Mouse (Mus musculus): ENCODE data around the gene Ssr3. TPM values are rescaled to one million over a fixed set of nuclear protein-coding genes. Genes with fewer than 3 reads are reported as not detected.
"Not testable (repeated sequence)": the region's sequence is repeated elsewhere in the genome, so short reads cannot be mapped to it uniquely, and the experiment has no call there.

Ssr3 gene
- polyA plus RNA-seq, 1 experiment from 2014 or later, result 255 TPM

DNA sequence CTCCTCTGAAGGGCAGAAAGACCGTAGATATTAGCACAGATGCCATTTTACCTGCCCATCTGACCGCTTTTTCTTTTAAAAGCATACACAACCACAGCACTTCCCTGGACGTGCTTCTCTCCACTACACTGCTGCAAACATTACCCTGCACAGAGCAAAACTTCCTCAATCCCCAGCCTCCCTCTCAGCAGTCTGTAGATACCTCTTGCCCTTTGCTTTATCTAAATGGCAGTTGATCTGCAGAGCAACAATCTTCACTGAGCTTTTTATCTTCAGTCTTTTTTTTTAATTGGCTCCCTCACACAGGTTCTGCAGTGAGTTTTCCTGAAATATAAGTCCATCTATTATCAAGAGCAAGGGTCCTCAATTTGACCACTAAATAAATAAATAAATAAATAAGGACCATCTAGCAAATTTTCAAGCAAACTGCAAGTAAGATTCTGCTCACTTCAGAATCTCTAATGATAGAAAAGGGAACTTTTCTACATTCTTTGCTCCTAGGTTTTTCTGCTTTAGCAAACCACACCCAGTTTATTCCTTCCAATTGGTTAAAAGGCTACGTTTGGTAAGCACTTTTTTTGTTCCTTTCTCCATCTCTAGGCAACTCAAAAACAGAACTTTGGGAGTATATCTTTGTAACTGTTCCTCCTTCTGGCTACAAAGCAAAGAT lies 4.5 kb upstream of the Ssr3 start:
- no peaks in the 10 kb centered on the region for H3K27me3 ChIP-seq (ENCODE audit: insufficient read depth, low read length)
- 81% methylated on average over 4 of the region's 4 CpGs for WGBS
- H3K9me3 ChIP-seq (replicated peaks; ENCODE audit: low read length), result no peaks in the 10 kb centered on the region
- no peak overlapping the region for H3K4me2 ChIP-seq (ENCODE audit: low read length)
- H3K4me3 ChIP-seq (replicated peaks; ENCODE audit: low read depth, low read length), result no peak overlapping the region
- H3K4me1 ChIP-seq (replicated peaks; ENCODE audit: insufficient read depth, low read length), result no peaks in the 10 kb centered on the region
- ATAC-seq (replicated peaks; ENCODE audit: low FRiP score, low read depth) (no peak), DNase-seq (ENCODE audit: low spot score) (no peak)
- H3K27ac ChIP-seq, result no peak overlapping the region
- H3K36me3 ChIP-seq (ENCODE audit: insufficient read depth, low read length), result no peaks in the 10 kb centered on the region
- no peak for TF ChIP-seq CTCF (IDR thresholded peaks at IDR 0.05; ENCODE audit: low read depth)
- H3K9ac ChIP-seq (ENCODE audit: low read depth, low read length), result no peak overlapping the region

DNA sequence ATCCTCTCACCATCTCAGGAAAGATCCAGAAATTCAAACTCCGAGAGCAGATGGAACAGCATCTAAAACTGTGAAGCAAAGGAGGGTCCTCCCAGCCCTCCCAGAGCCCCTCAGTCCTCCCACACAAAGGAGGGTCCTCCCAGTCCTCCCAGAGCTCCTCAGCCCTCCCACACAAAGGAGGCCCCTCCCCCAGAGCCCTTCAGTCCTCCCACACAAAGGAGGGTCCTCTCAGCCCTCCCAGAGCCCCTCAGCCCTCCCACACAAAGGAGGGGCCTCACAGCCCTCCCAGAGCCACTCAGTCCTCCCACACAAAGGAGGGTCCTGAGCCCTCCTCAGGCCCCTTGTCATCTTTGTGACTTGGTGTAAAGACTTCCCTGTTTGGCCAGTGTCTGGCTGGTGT lies 2.7 kb upstream of the Ssr3 start:
- not testable (repeated sequence) for ATAC-seq (replicated peaks; ENCODE audit: low FRiP score, low read depth); H3K4me3 ChIP-seq (replicated peaks; ENCODE audit: low read depth, low read length); H3K4me1 ChIP-seq (replicated peaks; ENCODE audit: insufficient read depth, low read length); DNase-seq (ENCODE audit: low spot score); H3K9me3 ChIP-seq (replicated peaks; ENCODE audit: low read length); H3K27me3 ChIP-seq (ENCODE audit: insufficient read depth, low read length); H3K36me3 ChIP-seq (ENCODE audit: insufficient read depth, low read length); H3K27ac ChIP-seq; H3K9ac ChIP-seq (ENCODE audit: low read depth, low read length); H3K4me2 ChIP-seq (ENCODE audit: low read length)
- WGBS, result 54% methylated on average over 1 of the region's 1 CpGs

DNA sequence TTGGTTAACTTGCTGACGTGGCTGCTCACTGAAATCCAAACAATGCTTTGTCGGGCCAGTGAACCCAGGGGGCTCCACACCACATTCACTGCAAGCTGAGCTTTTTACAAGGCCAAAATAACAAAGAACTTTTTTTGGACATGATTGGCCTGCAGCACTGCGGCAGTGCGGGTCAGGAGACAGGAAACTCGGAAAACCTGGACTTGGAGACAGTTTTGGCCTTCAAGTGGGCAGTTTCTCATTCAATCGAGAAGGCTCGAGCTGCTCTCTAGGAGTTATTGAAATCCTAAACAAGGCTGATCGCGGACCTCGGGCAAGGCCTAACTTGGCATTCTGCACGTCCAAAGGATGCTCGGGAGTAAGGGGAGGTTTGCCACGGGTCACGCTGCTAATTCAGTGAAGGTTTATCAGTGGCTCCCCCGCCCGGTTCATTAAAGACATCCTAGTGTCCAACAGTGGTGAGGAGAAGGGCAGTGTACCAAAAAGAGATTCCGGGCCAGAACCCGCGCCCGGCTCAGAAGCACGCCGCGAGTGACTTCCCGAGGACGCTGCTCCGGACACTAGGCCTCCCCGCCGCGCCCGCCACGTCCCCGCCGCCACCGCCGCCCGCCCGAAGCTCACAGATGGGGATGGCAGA lies 521 bp downstream of the Ssr3 start:
- H3K4me1 ChIP-seq (replicated peaks; ENCODE audit: insufficient read depth, low read length), result 0 out of 2 replicates have a peak, but pooled peaks cover 5% of the 10 kb centered on the region
- H3K9me3 ChIP-seq (replicated peaks; ENCODE audit: low read length), result no peaks in the 10 kb centered on the region
- H3K27ac ChIP-seq, result peak overlapping the region; percentile 93
- WGBS, result under 1% methylated on average over 37 of the region's 37 CpGs
- peak; percentile 39; the same call in 1 of the 2 replicates for TF ChIP-seq CTCF (IDR thresholded peaks at IDR 0.05; ENCODE audit: low read depth)
- peaks cover 20% of the 10 kb centered on the region for H3K36me3 ChIP-seq (ENCODE audit: insufficient read depth, low read length)
- H3K4me3 ChIP-seq (replicated peaks; ENCODE audit: low read depth, low read length), result peak overlapping the region; percentile 69
- ATAC-seq (replicated peaks; ENCODE audit: low FRiP score, low read depth), result peak; percentile 61
- peak overlapping the region; percentile 89 for H3K9ac ChIP-seq (ENCODE audit: low read depth, low read length)
- DNase-seq (ENCODE audit: low spot score), result peak; percentile 78
- H3K4me2 ChIP-seq (ENCODE audit: low read length), result peak overlapping the region; percentile 77
- H3K27me3 ChIP-seq (ENCODE audit: insufficient read depth, low read length), result no peaks in the 10 kb centered on the region

DNA sequence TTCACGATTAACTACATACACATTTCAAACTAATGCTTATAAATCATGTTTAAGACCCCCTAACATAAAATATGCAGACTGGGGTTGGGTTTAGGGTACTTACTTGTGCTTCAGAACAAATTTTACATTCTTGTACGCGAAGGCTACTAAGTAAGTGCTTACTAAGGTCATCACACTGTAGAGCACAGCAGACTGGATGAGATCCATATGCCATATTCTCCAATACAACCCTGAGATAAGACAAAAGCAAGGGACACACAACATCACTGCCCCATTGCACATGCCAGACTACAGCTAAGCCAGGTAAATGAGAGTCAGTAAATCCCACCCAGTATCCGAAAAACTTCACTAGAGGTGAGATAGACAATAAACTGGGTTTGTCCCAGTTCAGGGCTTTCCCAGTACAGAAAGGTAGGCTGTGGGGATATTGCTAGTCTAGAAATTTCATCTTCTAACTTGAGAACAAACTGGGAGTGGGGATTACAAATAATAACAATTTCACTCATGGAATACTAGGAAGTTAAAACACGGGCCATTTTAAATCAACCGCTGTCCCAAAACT lies 1.1 kb downstream of the Ssr3 start:
- no peaks in the 10 kb centered on the region for H3K9me3 ChIP-seq (replicated peaks; ENCODE audit: low read length)
- WGBS, result 16% methylated on average over 6 of the region's 6 CpGs
- TF ChIP-seq CTCF (IDR thresholded peaks at IDR 0.05; ENCODE audit: low read depth), result no peak
- peak overlapping the region; percentile 69 for H3K4me3 ChIP-seq (replicated peaks; ENCODE audit: low read depth, low read length)
- no peaks in the 10 kb centered on the region for H3K27me3 ChIP-seq (ENCODE audit: insufficient read depth, low read length)
- H3K27ac ChIP-seq, result peak overlapping the region; percentile 93
- ATAC-seq (replicated peaks; ENCODE audit: low FRiP score, low read depth) (no peak), DNase-seq (ENCODE audit: low spot score) (peak; percentile 52)
- H3K36me3 ChIP-seq (ENCODE audit: insufficient read depth, low read length), result peaks cover 25% of the 10 kb centered on the region
- H3K4me2 ChIP-seq (ENCODE audit: low read length), result peak overlapping the region; percentile 77
- 0 out of 2 replicates have a peak, but pooled peaks cover 5% of the 10 kb centered on the region for H3K4me1 ChIP-seq (replicated peaks; ENCODE audit: insufficient read depth, low read length)
- peak overlapping the region; percentile 89 for H3K9ac ChIP-seq (ENCODE audit: low read depth, low read length)

DNA sequence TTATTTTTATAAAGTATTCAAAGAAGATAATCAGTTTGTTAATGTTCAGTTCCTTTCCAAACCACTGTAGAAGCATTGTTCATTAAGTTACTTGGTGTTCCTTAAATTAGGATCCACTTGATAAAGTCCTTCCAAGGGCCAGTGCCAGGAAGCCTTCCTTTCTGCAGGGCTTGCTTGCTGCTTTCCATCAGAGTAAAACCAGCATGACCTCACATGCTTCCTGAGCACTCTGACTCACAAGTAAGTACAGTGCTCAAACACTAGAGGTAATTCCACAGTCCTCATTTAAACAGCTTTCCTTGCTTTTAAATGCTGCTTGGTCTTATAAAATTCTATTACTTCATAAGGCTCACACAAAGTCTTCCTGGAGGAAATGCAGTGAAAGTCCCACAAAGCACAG lies 6.7 kb downstream of the Ssr3 start:
- no peak for ATAC-seq (replicated peaks; ENCODE audit: low FRiP score, low read depth)
- Histone ChIP-seq H3K36me3 (ENCODE audit: insufficient read depth, low read length) (peaks cover 54% of the 10 kb centered on the region), H3K9me3 (replicated peaks; ENCODE audit: low read length) (no peaks in the 10 kb centered on the region), H3K27me3 (ENCODE audit: insufficient read depth, low read length) (no peaks in the 10 kb centered on the region), H3K4me1 (replicated peaks; ENCODE audit: insufficient read depth, low read length) (no peaks in the 10 kb centered on the region), H3K27ac (no peak overlapping the region), H3K9ac (ENCODE audit: low read depth, low read length) (no peak overlapping the region), H3K4me2 (ENCODE audit: low read length) (no peak overlapping the region), H3K4me3 (replicated peaks; ENCODE audit: low read depth, low read length) (no peak overlapping the region)
- no peak for DNase-seq (ENCODE audit: low spot score)
- no peak for TF ChIP-seq CTCF (IDR thresholded peaks at IDR 0.05; ENCODE audit: low read depth)

DNA sequence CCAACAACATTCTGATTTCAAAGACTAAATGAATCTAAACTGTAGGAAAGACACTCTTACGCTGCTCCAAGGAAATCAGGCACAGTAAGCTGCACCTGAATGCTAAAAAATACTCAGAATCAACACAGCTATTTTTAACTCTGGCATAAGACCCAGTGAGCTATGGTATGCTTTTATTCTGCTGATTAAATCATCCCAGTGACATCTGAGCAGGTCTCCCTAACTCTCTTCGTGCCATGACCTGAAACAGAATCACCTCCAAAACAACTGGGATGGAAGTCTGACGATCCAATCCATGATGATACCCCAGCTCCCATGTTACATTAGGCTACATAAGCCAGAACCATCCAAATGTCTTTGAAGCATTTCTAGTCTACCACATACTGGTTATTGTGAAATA lies 8.0 kb downstream of the Ssr3 start:
- ATAC-seq (replicated peaks; ENCODE audit: low FRiP score, low read depth), result no peak
- 68% methylated on average over 3 of the region's 3 CpGs for WGBS
- Histone ChIP-seq H3K9ac (ENCODE audit: low read depth, low read length) (no peak overlapping the region), H3K27ac (no peak overlapping the region), H3K36me3 (ENCODE audit: insufficient read depth, low read length) (peaks cover 56% of the 10 kb centered on the region), H3K27me3 (ENCODE audit: insufficient read depth, low read length) (no peaks in the 10 kb centered on the region), H3K4me2 (ENCODE audit: low read length) (no peak overlapping the region), H3K9me3 (replicated peaks; ENCODE audit: low read length) (no peaks in the 10 kb centered on the region), H3K4me3 (replicated peaks; ENCODE audit: low read depth, low read length) (no peak overlapping the region), H3K4me1 (replicated peaks; ENCODE audit: insufficient read depth, low read length) (no peaks in the 10 kb centered on the region)
- DNase-seq (ENCODE audit: low spot score), result no peak
- TF ChIP-seq CTCF (IDR thresholded peaks at IDR 0.05; ENCODE audit: low read depth), result no peak

Measured in kidney, postnatal 0 days (tissue).